Mouse (Mus musculus): ENCODE measurements at regions not wholly inside any gene's neighbourhood (a gene's known extent, or its start where the extent isn't known, plus 50 kb on each side); places are given as distances from the start of the nearest gene placed in this dataset.

GRCm38 (mm10) chr3:140566996-140567517 lies 645.1 kb downstream of the Pdha2 start:
- Histone ChIP-seq H3K4me3 (no peak overlapping the region), H3K27ac (replicated peaks) (no peak overlapping the region), H3K4me1 (no peaks in the 10 kb centered on the region), H3K36me3 (replicated peaks) (no peaks in the 10 kb centered on the region), H3K9me3 (no peaks in the 10 kb centered on the region), H3K27me3 (replicated peaks; ENCODE audit: low read depth, poor library complexity, severe bottlenecking) (no peaks in the 10 kb centered on the region)
- no peak for DNase-seq (ENCODE audit: low spot score)
- 81% methylated on average over 4 of the region's 4 CpGs for WGBS

- Histone ChIP-seq H3K4me3 (no peak overlapping the region), H3K4me1 (no peaks in the 10 kb centered on the region), H3K36me3 (replicated peaks) (no peaks in the 10 kb centered on the region), H3K27ac (replicated peaks) (no peak overlapping the region), H3K9me3 (no peaks in the 10 kb centered on the region), H3K27me3 (replicated peaks; ENCODE audit: low read depth, poor library complexity, severe bottlenecking) (no peaks in the 10 kb centered on the region)
- 74% methylated on average over 3 of the region's 3 CpGs for WGBS
- DNase-seq (ENCODE audit: low spot score): no peak
These were observed 657.4 kb downstream of the Pdha2 start for GRCm38 (mm10) chr3:140554736-140555135.

- Histone ChIP-seq H3K27ac (replicated peaks) (no peak overlapping the region), H3K4me1 (no peaks in the 10 kb centered on the region), H3K27me3 (replicated peaks; ENCODE audit: low read depth, poor library complexity, severe bottlenecking) (no peaks in the 10 kb centered on the region), H3K9me3 (no peaks in the 10 kb centered on the region), H3K36me3 (replicated peaks) (no peaks in the 10 kb centered on the region), H3K4me3 (no peak overlapping the region)
- DNase-seq (ENCODE audit: low spot score): no peak
- 86% methylated on average over 3 of the region's 3 CpGs for WGBS
These were observed 663.7 kb downstream of the Pdha2 start for GRCm38 (mm10) chr3:140548483-140548882.

- no peaks in the 10 kb centered on the region for H3K9me3 ChIP-seq
- no peak overlapping the region for H3K27ac ChIP-seq (replicated peaks)
- H3K36me3 ChIP-seq (replicated peaks): no peaks in the 10 kb centered on the region
- no peaks in the 10 kb centered on the region for H3K4me1 ChIP-seq
- H3K27me3 ChIP-seq (replicated peaks; ENCODE audit: low read depth, poor library complexity, severe bottlenecking): no peaks in the 10 kb centered on the region
- 87% methylated on average over 6 of the region's 6 CpGs for WGBS
- H3K4me3 ChIP-seq: no peak overlapping the region
- no peak for DNase-seq (ENCODE audit: low spot score)
These were observed 680.2 kb downstream of the Pdha2 start for GRCm38 (mm10) chr3:140531747-140532502.

- Histone ChIP-seq H3K36me3 (replicated peaks) (no peaks in the 10 kb centered on the region), H3K27ac (replicated peaks) (no peak overlapping the region), H3K4me3 (no peak overlapping the region), H3K9me3 (no peaks in the 10 kb centered on the region), H3K4me1 (no peaks in the 10 kb centered on the region), H3K27me3 (replicated peaks; ENCODE audit: low read depth, poor library complexity, severe bottlenecking) (no peaks in the 10 kb centered on the region)
- DNase-seq (ENCODE audit: low spot score): no peak
These were observed 690.4 kb downstream of the Pdha2 start for GRCm38 (mm10) chr3:140521653-140522278.

GRCm38 (mm10) chr3:140510835-140511234 lies 701.3 kb downstream of the Pdha2 start:
- H3K9me3 ChIP-seq: no peaks in the 10 kb centered on the region
- DNase-seq (ENCODE audit: low spot score): no peak
- H3K36me3 ChIP-seq (replicated peaks): no peaks in the 10 kb centered on the region
- no peaks in the 10 kb centered on the region for H3K27me3 ChIP-seq (replicated peaks; ENCODE audit: low read depth, poor library complexity, severe bottlenecking)
- H3K4me1 ChIP-seq: no peaks in the 10 kb centered on the region
- H3K27ac ChIP-seq (replicated peaks): no peak overlapping the region
- H3K4me3 ChIP-seq: no peak overlapping the region

GRCm38 (mm10) chr3:140510094-140510493 lies 702.1 kb downstream of the Pdha2 start:
- WGBS: 91% methylated on average over 2 of the region's 2 CpGs
- no peak for DNase-seq (ENCODE audit: low spot score)
- no peaks in the 10 kb centered on the region for H3K36me3 ChIP-seq (replicated peaks)

GRCm38 (mm10) chr3:140494134-140494533 lies 718.0 kb downstream of the Pdha2 start:
- H3K9me3 ChIP-seq: no peaks in the 10 kb centered on the region
- no peak overlapping the region for H3K4me3 ChIP-seq
- WGBS: 47% methylated on average over 1 of the region's 1 CpGs

More at GRCm38 (mm10) chr3:140510094-140510493, 702.1 kb downstream of the Pdha2 start:
- Histone ChIP-seq H3K4me1 (no peaks in the 10 kb centered on the region), H3K27ac (replicated peaks) (no peak overlapping the region), H3K27me3 (replicated peaks; ENCODE audit: low read depth, poor library complexity, severe bottlenecking) (no peaks in the 10 kb centered on the region), H3K4me3 (no peak overlapping the region), H3K9me3 (no peaks in the 10 kb centered on the region)

GRCm38 (mm10) chr3:140477670-140478208 lies 734.4 kb downstream of the Pdha2 start:
- WGBS: 74% methylated on average over 3 of the region's 3 CpGs
- no peaks in the 10 kb centered on the region for H3K4me1 ChIP-seq

More at GRCm38 (mm10) chr3:140494134-140494533, 718.0 kb downstream of the Pdha2 start:
- H3K27ac ChIP-seq (replicated peaks): no peak overlapping the region
- no peaks in the 10 kb centered on the region for H3K27me3 ChIP-seq (replicated peaks; ENCODE audit: low read depth, poor library complexity, severe bottlenecking)
- H3K4me1 ChIP-seq: peaks cover 5% of the 10 kb centered on the region
- no peaks in the 10 kb centered on the region for H3K36me3 ChIP-seq (replicated peaks)
- peak; percentile 10 for DNase-seq (ENCODE audit: low spot score)

GRCm38 (mm10) chr3:140476534-140476933 lies 735.6 kb downstream of the Pdha2 start:
- no peak overlapping the region for H3K27ac ChIP-seq (replicated peaks)
- H3K27me3 ChIP-seq (replicated peaks; ENCODE audit: low read depth, poor library complexity, severe bottlenecking): no peaks in the 10 kb centered on the region
- no peaks in the 10 kb centered on the region for H3K9me3 ChIP-seq
- H3K36me3 ChIP-seq (replicated peaks): no peaks in the 10 kb centered on the region
- 69% methylated on average over 2 of the region's 2 CpGs for WGBS
- H3K4me1 ChIP-seq: no peaks in the 10 kb centered on the region
- no peak for DNase-seq (ENCODE audit: low spot score)
- H3K4me3 ChIP-seq: no peak overlapping the region

More at GRCm38 (mm10) chr3:140477670-140478208, 734.4 kb downstream of the Pdha2 start:
- Histone ChIP-seq H3K27ac (replicated peaks) (no peak overlapping the region), H3K27me3 (replicated peaks; ENCODE audit: low read depth, poor library complexity, severe bottlenecking) (no peaks in the 10 kb centered on the region), H3K36me3 (replicated peaks) (no peaks in the 10 kb centered on the region), H3K9me3 (no peaks in the 10 kb centered on the region), H3K4me3 (no peak overlapping the region)
- no peak for DNase-seq (ENCODE audit: low spot score)

- 80% methylated on average over 8 of the region's 8 CpGs for WGBS
- no peaks in the 10 kb centered on the region for H3K27me3 ChIP-seq (replicated peaks; ENCODE audit: low read depth, poor library complexity, severe bottlenecking)
These were observed 759.6 kb downstream of the Pdha2 start for GRCm38 (mm10) chr3:140452513-140452912.

GRCm38 (mm10) chr3:140451148-140451547 lies 761.0 kb downstream of the Pdha2 start:
- 92% methylated on average over 1 of the region's 1 CpGs for WGBS
- Histone ChIP-seq H3K9me3 (no peaks in the 10 kb centered on the region), H3K27me3 (replicated peaks; ENCODE audit: low read depth, poor library complexity, severe bottlenecking) (no peaks in the 10 kb centered on the region), H3K4me1 (no peaks in the 10 kb centered on the region), H3K36me3 (replicated peaks) (no peaks in the 10 kb centered on the region), H3K4me3 (no peak overlapping the region), H3K27ac (replicated peaks) (no peak overlapping the region)
- DNase-seq (ENCODE audit: low spot score): no peak

More at GRCm38 (mm10) chr3:140452513-140452912, 759.6 kb downstream of the Pdha2 start:
- no peak overlapping the region for H3K4me3 ChIP-seq
- no peaks in the 10 kb centered on the region for H3K36me3 ChIP-seq (replicated peaks)
- H3K4me1 ChIP-seq: no peaks in the 10 kb centered on the region
- DNase-seq (ENCODE audit: low spot score): no peak
- H3K9me3 ChIP-seq: no peaks in the 10 kb centered on the region
- H3K27ac ChIP-seq (replicated peaks): no peak overlapping the region

- Histone ChIP-seq H3K27me3 (replicated peaks; ENCODE audit: low read depth, poor library complexity, severe bottlenecking) (no peaks in the 10 kb centered on the region), H3K4me1 (no peaks in the 10 kb centered on the region), H3K4me3 (no peak overlapping the region), H3K27ac (replicated peaks) (no peak overlapping the region), H3K36me3 (replicated peaks) (no peaks in the 10 kb centered on the region), H3K9me3 (no peaks in the 10 kb centered on the region)
- WGBS: 76% methylated on average over 4 of the region's 4 CpGs
- no peak for DNase-seq (ENCODE audit: low spot score)
These were observed 802.9 kb downstream of the Pdha2 start for GRCm38 (mm10) chr3:140409239-140409638.
